ENCODE assay signal across 16 mouse cellular contexts in the genomic region with DNA sequence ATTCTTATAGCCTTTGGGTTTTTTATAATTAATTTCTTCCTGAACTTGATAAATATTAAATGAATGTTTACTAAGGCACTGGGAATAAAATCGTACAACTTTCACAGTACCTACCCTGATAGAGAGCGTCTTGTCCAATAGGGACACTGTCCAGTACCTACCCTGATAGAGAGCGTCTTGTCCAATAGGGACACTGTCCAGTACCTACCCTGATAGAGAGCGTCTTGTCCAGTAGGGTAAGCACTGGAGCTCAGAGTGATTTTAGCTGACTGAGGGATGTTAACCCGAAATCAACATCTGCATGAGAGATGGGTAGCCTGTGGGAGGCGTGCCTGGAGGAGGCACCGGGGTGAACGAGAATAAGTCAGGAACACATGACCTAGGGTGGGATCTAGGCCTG.
"Had no signal": no experiment of that assay in that cellular context is flagged by ENCODE, and none has a peak within 500 bp of the region (broad histone marks: within the 10 kb centered on the region; RNA-seq: fewer than 3 reads in every experiment).

No protein-coding gene starts in this region.

- DNase-seq: retina, postnatal 1 day; right cerebral cortex, adult 18-20 months; right cerebral cortex, postnatal 14 days; right cerebral cortex, postnatal 25 days; right cerebral cortex, postnatal 4 days; spleen, adult 18-20 months; thymus, adult 18-20 months; thymus, adult 2 months; thymus, postnatal 14 days; thymus, postnatal 25 days; thymus, postnatal 36 days; thymus, postnatal 4 days had no signal

- H3K4me2 ChIP-seq: neural tube, embryonic 13.5 days; neural tube, embryonic 15.5 days; stomach, embryonic 15.5 days had no signal

- H3K4me1 ChIP-seq: stomach, embryonic 15.5 days had no signal

- H3K4me3 ChIP-seq: neural tube, embryonic 13.5 days; neural tube, embryonic 15.5 days; stomach, embryonic 15.5 days had no signal

- H3K27ac ChIP-seq: neural tube, embryonic 13.5 days; neural tube, embryonic 15.5 days; stomach, embryonic 15.5 days; stomach, postnatal 0 days had no signal

- H3K9me3 ChIP-seq: neural tube, embryonic 13.5 days; neural tube, embryonic 15.5 days; stomach, embryonic 15.5 days had no signal

- H3K36me3 ChIP-seq: neural tube, embryonic 13.5 days; neural tube, embryonic 15.5 days; stomach, embryonic 15.5 days had no signal

- H3K27me3 ChIP-seq: neural tube, embryonic 13.5 days; neural tube, embryonic 15.5 days; stomach, embryonic 15.5 days had no signal

- H3K9ac ChIP-seq: neural tube, embryonic 13.5 days; neural tube, embryonic 15.5 days; stomach, embryonic 15.5 days had no signal
